Mouse (Mus musculus): ENCODE measurements around the gene Nrp2. TPM values are rescaled to one million over a fixed set of nuclear protein-coding genes. Genes with fewer than 3 reads are reported as not detected.

The Nrp2 gene
- polyA plus RNA-seq, 1 experiment from 2014 or later, result 50.0 TPM

- Histone ChIP-seq H3K4me1 (no peaks in the 10 kb centered on the region), H3K4me3 (replicated peaks) (no peak overlapping the region), H3K9me3 (replicated peaks) (no peaks in the 10 kb centered on the region), H3K4me2 (replicated peaks) (no peak overlapping the region), H3K27ac (replicated peaks) (no peak overlapping the region), H3K27me3 (no peaks in the 10 kb centered on the region), H3K9ac (no peak overlapping the region), H3K36me3 (no peaks in the 10 kb centered on the region)
- no peak for ATAC-seq (ENCODE audit: insufficient number of reproducible peaks, low FRiP score, low TSS enrichment, low read depth)
- WGBS, result 64% methylated on average over 8 of the region's 8 CpGs
Measured at GRCm38 (mm10) chr1:62687511-62687910, 15.6 kb upstream of the Nrp2 start.

GRCm38 (mm10) chr1:62691175-62691574 lies 11.9 kb upstream of the Nrp2 start:
- no peak for ATAC-seq (ENCODE audit: insufficient number of reproducible peaks, low FRiP score, low TSS enrichment, low read depth)
- no peak overlapping the region for H3K9ac ChIP-seq
- H3K4me1 ChIP-seq, result 0 out of 2 replicates have a peak, but pooled peaks cover 5% of the 10 kb centered on the region
- H3K27me3 ChIP-seq, result no peaks in the 10 kb centered on the region
- no peaks in the 10 kb centered on the region for H3K36me3 ChIP-seq
- no peaks in the 10 kb centered on the region for H3K9me3 ChIP-seq (replicated peaks)
- H3K4me3 ChIP-seq (replicated peaks), result no peak overlapping the region
- no peak overlapping the region for H3K4me2 ChIP-seq (replicated peaks)
- no peak overlapping the region for H3K27ac ChIP-seq (replicated peaks)
- WGBS, result 74% methylated on average over 6 of the region's 6 CpGs

GRCm38 (mm10) chr1:62696312-62696982 lies 6.6 kb upstream of the Nrp2 start:
- Histone ChIP-seq H3K4me2 (replicated peaks) (0 out of 2 replicates have a peak overlapping the region, but pooled peaks have one; percentile 11), H3K36me3 (no peaks in the 10 kb centered on the region), H3K4me1 (peaks cover 12% of the 10 kb centered on the region), H3K27ac (replicated peaks) (no peak overlapping the region), H3K9me3 (replicated peaks) (no peaks in the 10 kb centered on the region), H3K27me3 (0 out of 2 replicates have a peak, but pooled peaks cover 2% of the 10 kb centered on the region), H3K9ac (no peak overlapping the region), H3K4me3 (replicated peaks) (no peak overlapping the region; the same call in 1 of the 2 replicates)
- ATAC-seq (ENCODE audit: insufficient number of reproducible peaks, low FRiP score, low TSS enrichment, low read depth), result no peak
- 31% methylated on average over 6 of the region's 6 CpGs for whole genome bisulfite sequencing

- ATAC-seq (ENCODE audit: insufficient number of reproducible peaks, low FRiP score, low TSS enrichment, low read depth), result no peak
Measured at GRCm38 (mm10) chr1:62696983-62697341, 6.1 kb upstream of the Nrp2 start.

GRCm38 (mm10) chr1:62697353-62697752 lies 5.7 kb upstream of the Nrp2 start:
- Histone ChIP-seq H3K9ac (no peak overlapping the region), H3K36me3 (no peaks in the 10 kb centered on the region), H3K4me2 (replicated peaks) (0 out of 2 replicates have a peak overlapping the region, but pooled peaks have one; percentile 11), H3K27me3 (0 out of 2 replicates have a peak, but pooled peaks cover 6% of the 10 kb centered on the region), H3K27ac (replicated peaks) (no peak overlapping the region), H3K9me3 (replicated peaks) (no peaks in the 10 kb centered on the region), H3K4me1 (peaks cover 15% of the 10 kb centered on the region), H3K4me3 (replicated peaks) (no peak overlapping the region)
- WGBS, result 45% methylated on average over 3 of the region's 3 CpGs
- no peak for ATAC-seq (ENCODE audit: insufficient number of reproducible peaks, low FRiP score, low TSS enrichment, low read depth)

More at GRCm38 (mm10) chr1:62696983-62697341, 6.1 kb upstream of the Nrp2 start:
- Histone ChIP-seq H3K9me3 (replicated peaks) (no peaks in the 10 kb centered on the region), H3K36me3 (no peaks in the 10 kb centered on the region), H3K27me3 (0 out of 2 replicates have a peak, but pooled peaks cover 6% of the 10 kb centered on the region), H3K4me1 (peaks cover 14% of the 10 kb centered on the region), H3K27ac (replicated peaks) (no peak overlapping the region), H3K4me2 (replicated peaks) (0 out of 2 replicates have a peak overlapping the region, but pooled peaks have one; percentile 11), H3K9ac (no peak overlapping the region), H3K4me3 (replicated peaks) (no peak overlapping the region; the same call in 1 of the 2 replicates)
- 8% methylated on average over 9 of the region's 9 CpGs for WGBS

- Histone ChIP-seq H3K4me2 (replicated peaks) (no peak overlapping the region), H3K4me1 (peaks cover 21% of the 10 kb centered on the region), H3K4me3 (replicated peaks) (no peak overlapping the region), H3K9me3 (replicated peaks) (no peaks in the 10 kb centered on the region), H3K27ac (replicated peaks) (no peak overlapping the region), H3K9ac (no peak overlapping the region), H3K27me3 (0 out of 2 replicates have a peak, but pooled peaks cover 6% of the 10 kb centered on the region), H3K36me3 (no peaks in the 10 kb centered on the region)
- ATAC-seq (ENCODE audit: insufficient number of reproducible peaks, low FRiP score, low TSS enrichment, low read depth), result no peak
- 68% methylated on average over 4 of the region's 4 CpGs for WGBS
Measured at GRCm38 (mm10) chr1:62699801-62700200, 3.3 kb upstream of the Nrp2 start.

- no peak for ATAC-seq (ENCODE audit: insufficient number of reproducible peaks, low FRiP score, low TSS enrichment, low read depth)
- 0 out of 2 replicates have a peak overlapping the region, but pooled peaks have one; percentile 0 for H3K4me2 ChIP-seq (replicated peaks)
- WGBS, result 35% methylated on average over 10 of the region's 10 CpGs
- peaks cover 30% of the 10 kb centered on the region for H3K4me1 ChIP-seq
- H3K36me3 ChIP-seq, result no peaks in the 10 kb centered on the region
- H3K9me3 ChIP-seq (replicated peaks), result no peaks in the 10 kb centered on the region
- no peak overlapping the region for H3K9ac ChIP-seq
- no peak overlapping the region for H3K4me3 ChIP-seq (replicated peaks)
- H3K27me3 ChIP-seq, result 0 out of 2 replicates have a peak, but pooled peaks cover 10% of the 10 kb centered on the region
- no peak overlapping the region for H3K27ac ChIP-seq (replicated peaks)
Measured at GRCm38 (mm10) chr1:62701065-62701921, 1.8 kb upstream of the Nrp2 start.

- WGBS, result under 1% methylated on average over 25 of the region's 25 CpGs
Measured at GRCm38 (mm10) chr1:62702743-62703142, 342 bp upstream of the Nrp2 start.

GRCm38 (mm10) chr1:62704117-62704888 lies 1.2 kb downstream of the Nrp2 start:
- peak overlapping the region; percentile 87 for H3K27ac ChIP-seq (replicated peaks)
- 3% methylated on average over 9 of the region's 9 CpGs for WGBS
- H3K9ac ChIP-seq, result peak overlapping the region; percentile 69
- peak overlapping the region; percentile 96 for H3K4me2 ChIP-seq (replicated peaks)
- no peak for ATAC-seq (ENCODE audit: insufficient number of reproducible peaks, low FRiP score, low TSS enrichment, low read depth)
- peaks cover 18% of the 10 kb centered on the region; the same call in 1 of the 2 replicates for H3K27me3 ChIP-seq
- H3K4me3 ChIP-seq (replicated peaks), result peak overlapping the region; percentile 67
- no peaks in the 10 kb centered on the region for H3K9me3 ChIP-seq (replicated peaks)
- H3K4me1 ChIP-seq, result peaks cover 47% of the 10 kb centered on the region
- H3K36me3 ChIP-seq, result no peaks in the 10 kb centered on the region

More at GRCm38 (mm10) chr1:62702743-62703142, 342 bp upstream of the Nrp2 start:
- no peak for ATAC-seq (ENCODE audit: insufficient number of reproducible peaks, low FRiP score, low TSS enrichment, low read depth)
- Histone ChIP-seq H3K27me3 (0 out of 2 replicates have a peak, but pooled peaks cover 12% of the 10 kb centered on the region), H3K9ac (peak overlapping the region; percentile 69), H3K4me1 (peaks cover 40% of the 10 kb centered on the region), H3K36me3 (no peaks in the 10 kb centered on the region), H3K4me2 (replicated peaks) (peak overlapping the region; percentile 96), H3K9me3 (replicated peaks) (no peaks in the 10 kb centered on the region), H3K4me3 (replicated peaks) (peak overlapping the region; percentile 67), H3K27ac (replicated peaks) (peak overlapping the region; percentile 87)

GRCm38 (mm10) chr1:62704889-62705516 lies 1.9 kb downstream of the Nrp2 start:
- 4% methylated on average over 16 of the region's 16 CpGs for WGBS
- ATAC-seq (ENCODE audit: insufficient number of reproducible peaks, low FRiP score, low TSS enrichment, low read depth), result no peak
- H3K27ac ChIP-seq (replicated peaks), result peak overlapping the region; percentile 87
- peaks cover 53% of the 10 kb centered on the region for H3K4me1 ChIP-seq
- peak overlapping the region; percentile 67 for H3K4me3 ChIP-seq (replicated peaks)
- H3K9ac ChIP-seq, result peak overlapping the region; percentile 69
- H3K9me3 ChIP-seq (replicated peaks), result no peaks in the 10 kb centered on the region
- no peaks in the 10 kb centered on the region for H3K36me3 ChIP-seq
- H3K27me3 ChIP-seq, result peaks cover 18% of the 10 kb centered on the region; the same call in 1 of the 2 replicates
- H3K4me2 ChIP-seq (replicated peaks), result peak overlapping the region; percentile 96

Measured in embryonic facial prominence, embryonic 15.5 days (tissue).